Mouse (Mus musculus) neural tube, embryonic 14.5 days (tissue): ENCODE results near the gene Gm11492. TPM values are rescaled to one million over a fixed set of nuclear protein-coding genes. Genes with fewer than 3 reads are reported as not detected.

Source experiments
- ATAC-seq: fragments of 200-750 bp; cut with Nextera tagmentation; 2 replicates; pipeline ENCODE4 v1.8.0; 2017; ENCODE audit warnings: low read depth, mild to moderate bottlenecking, moderate TSS enrichment, moderate library complexity
- H3K27ac ChIP-seq: fragments of 300-500 bp; sonication (generic); 2 replicates; pipeline ENCODE4 v1.5.1; 2014; ENCODE audit warnings: low read depth, mild to moderate bottlenecking, control low read depth, low read length, moderate library complexity, mixed read lengths
- H3K27me3 ChIP-seq: fragments of 300-500 bp; sonication (generic); 2 replicates; pipeline ENCODE4 v1.6.1; 2014; ENCODE audit warnings: low read length; ENCODE audit not compliant: control insufficient read depth, insufficient read depth
- H3K36me3 ChIP-seq: fragments of 300-500 bp; sonication (generic); 2 replicates; pipeline ENCODE4 v1.6.1; 2014; ENCODE audit warnings: low read length, mixed read lengths; ENCODE audit not compliant: control insufficient read depth, insufficient read depth
- H3K4me1 ChIP-seq: fragments of 300-500 bp; sonication (generic); 2 replicates; pipeline ENCODE4 v1.6.1; 2014; ENCODE audit warnings: low read length; ENCODE audit not compliant: control insufficient read depth, insufficient read depth
- H3K4me2 ChIP-seq: fragments of 300-500 bp; sonication (generic); 2 replicates; pipeline ENCODE4 v1.6.1; 2014; ENCODE audit warnings: mild to moderate bottlenecking, low read depth, low read length, control low read depth
- H3K4me3 ChIP-seq: fragments of 300-500 bp; sonication (generic); 2 replicates; pipeline ENCODE4 v1.5.1; 2014; ENCODE audit warnings: low read depth, low read length, control low read depth, mixed read lengths
- H3K9ac ChIP-seq: fragments of 300-500 bp; sonication (generic); replicated peaks from 2 replicates; pipeline ENCODE4 v1.6.1; 2014; ENCODE audit warnings: low read depth, mild to moderate bottlenecking, control low read depth, low read length, mixed read lengths
- H3K9me3 ChIP-seq: fragments of 300-500 bp; sonication (generic); 2 replicates; pipeline ENCODE4 v1.6.1; 2016; ENCODE audit warnings: low read length; ENCODE audit not compliant: control insufficient read depth
- WGBS: fragments of 180-500 bp; shearing (Covaris S2); extraction: QIAGEN DNeasy Blood & Tissue Kit; methylation state at CpG from one replicate; pipeline ENCODE4 v1.1.7; 2014; 5-methylcytosine and 5-hydroxymethylcytosine counted together
- polyA plus RNA-seq: library from polyadenylated mRNA; unstranded; fragments of >200 nt; fragmentation: Nextera tagmentation; extraction: Ambion mirVana; gene quantifications from 2 replicates; pipeline ENCODE4 v1.2.1, GENCODE M21; 2014

Gene Gm11492
- polyA plus RNA-seq, 1 experiment from 2014 or later, result not detected

DNA sequence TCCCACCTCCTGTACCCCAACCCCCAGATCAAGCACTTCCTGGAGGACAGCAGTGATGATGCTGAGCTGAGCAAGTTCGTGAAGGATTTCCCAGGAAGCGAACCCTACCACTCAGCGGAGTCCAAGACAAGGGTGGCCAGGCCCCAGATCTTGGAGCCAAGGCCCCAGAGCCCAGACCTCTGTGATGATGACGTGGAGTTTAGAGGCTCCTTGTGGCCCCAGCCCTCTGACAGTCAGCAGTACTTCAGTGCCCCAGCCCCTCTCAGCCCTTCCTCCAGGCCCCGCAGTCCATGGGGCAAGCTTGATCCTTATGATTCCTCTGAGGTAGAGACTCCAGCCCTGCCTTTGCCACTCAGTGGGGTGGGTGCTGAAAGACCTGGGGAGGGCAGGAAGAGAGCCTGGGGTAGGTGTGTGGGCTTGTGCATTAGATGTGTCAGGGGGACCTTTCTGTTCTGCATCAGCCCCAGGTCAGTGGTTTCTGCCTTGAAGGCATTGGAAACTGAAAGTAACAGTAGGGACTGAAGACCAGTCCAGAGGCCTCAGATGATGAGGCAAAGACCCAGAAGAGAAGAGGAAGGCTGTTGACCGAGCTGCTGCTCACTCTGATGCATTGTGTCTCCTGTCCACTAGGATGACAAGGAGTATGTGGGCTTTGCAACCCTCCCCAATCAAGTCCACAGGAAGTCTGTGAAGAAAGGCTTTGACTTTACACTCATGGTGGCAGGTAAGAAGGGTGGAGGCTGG is 17.0 kb downstream of the Gm11492 start:
- ATAC-seq, result no peak

DNA sequence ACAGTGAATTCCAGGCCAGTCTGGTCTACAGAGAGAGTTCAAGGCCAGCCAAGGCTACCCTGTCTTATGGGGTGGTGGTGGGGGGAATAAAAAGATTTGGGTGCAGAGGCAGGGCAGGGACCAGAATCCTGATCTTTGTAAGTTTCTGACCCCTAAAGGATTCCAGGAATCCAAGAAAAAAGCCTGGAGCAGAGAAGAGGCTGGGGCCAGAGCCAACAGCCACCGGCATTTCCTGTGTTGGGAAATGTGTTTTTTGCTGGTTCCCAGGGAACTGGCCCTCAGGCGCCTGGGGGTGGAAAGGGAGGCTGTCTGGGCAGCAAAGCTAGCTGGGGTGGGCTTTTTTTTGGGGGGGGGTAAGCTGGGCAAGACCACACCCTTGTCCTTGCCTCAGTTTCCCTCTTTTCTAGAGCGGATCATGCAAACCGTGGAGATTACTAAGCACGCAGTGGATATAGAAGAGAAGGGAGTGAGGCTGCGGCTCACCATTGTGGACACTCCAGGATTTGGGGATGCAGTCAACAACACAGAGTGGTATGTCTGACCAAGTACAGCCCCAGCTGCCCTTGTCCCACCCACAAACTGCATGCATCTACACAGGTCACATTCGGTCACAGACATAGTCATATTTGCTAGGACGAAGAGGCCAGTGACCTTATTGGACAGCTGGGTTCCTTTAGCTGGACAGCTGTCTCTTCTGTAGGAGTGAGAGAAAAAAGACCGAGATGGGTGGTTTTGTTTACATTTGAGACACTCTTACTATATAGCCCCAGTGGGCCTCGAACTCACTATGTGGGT is 18.5 kb downstream of the Gm11492 start:
- no peaks in the 10 kb centered on the region for H3K36me3 ChIP-seq
- H3K4me3 ChIP-seq, result no peak overlapping the region
- H3K27ac ChIP-seq, result no peak overlapping the region
- ATAC-seq, result no peak
- H3K4me1 ChIP-seq, result no peaks in the 10 kb centered on the region; the same call in 1 of the 2 replicates
- H3K27me3 ChIP-seq, result no peaks in the 10 kb centered on the region
- no peak overlapping the region for H3K4me2 ChIP-seq
- H3K9ac ChIP-seq, result no peak overlapping the region
- H3K9me3 ChIP-seq, result no peaks in the 10 kb centered on the region
- WGBS, result 87% methylated on average over 10 of the region's 10 CpGs

More for the DNA sequence above, 17.0 kb downstream of the Gm11492 start:
- H3K36me3 ChIP-seq, result no peaks in the 10 kb centered on the region
- no peak overlapping the region for H3K4me3 ChIP-seq
- 85% methylated on average over 6 of the region's 6 CpGs for WGBS
- no peak overlapping the region for H3K4me2 ChIP-seq
- no peak overlapping the region for H3K27ac ChIP-seq
- peaks cover 3% of the 10 kb centered on the region; the same call in 1 of the 2 replicates for H3K4me1 ChIP-seq
- no peaks in the 10 kb centered on the region for H3K9me3 ChIP-seq
- H3K9ac ChIP-seq, result no peak overlapping the region
- H3K27me3 ChIP-seq, result no peaks in the 10 kb centered on the region

DNA sequence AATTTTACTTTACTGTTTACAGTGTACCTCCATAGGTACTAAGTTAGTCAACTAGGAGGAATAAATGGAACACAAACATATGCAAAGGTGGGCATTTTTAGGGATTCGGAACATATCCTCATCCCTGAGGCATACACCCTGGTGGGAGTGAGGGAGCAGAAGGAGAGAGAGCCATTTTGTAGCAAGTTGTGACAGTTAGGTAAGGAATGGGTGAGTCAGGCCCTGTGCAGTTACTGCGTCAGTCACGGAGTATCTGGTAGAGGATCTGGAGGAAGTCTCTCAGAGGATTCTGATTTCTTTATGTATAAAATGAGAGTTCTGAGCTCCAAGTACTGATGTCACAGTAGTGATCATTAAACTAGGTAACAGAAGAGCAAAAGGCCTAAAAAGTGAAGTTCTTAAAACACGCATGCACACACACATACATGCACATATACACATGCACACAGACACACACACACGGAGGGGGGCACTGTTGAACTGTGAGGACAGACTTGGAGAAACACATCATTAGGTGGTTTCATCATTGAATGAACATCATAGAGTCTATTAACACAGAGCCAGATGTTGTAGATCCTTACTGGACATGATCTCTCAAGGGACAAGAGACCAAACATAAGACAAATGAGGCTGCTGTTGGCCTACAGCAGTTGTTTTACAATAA is 20.9 kb downstream of the Gm11492 start:
- no peaks in the 10 kb centered on the region for H3K27me3 ChIP-seq
- no peak overlapping the region for H3K4me3 ChIP-seq
- 90% methylated on average over 5 of the region's 5 CpGs for WGBS
- H3K36me3 ChIP-seq, result no peaks in the 10 kb centered on the region
- no peak overlapping the region for H3K27ac ChIP-seq
- no peak overlapping the region for H3K4me2 ChIP-seq
- no peaks in the 10 kb centered on the region for H3K9me3 ChIP-seq
- no peak overlapping the region for H3K9ac ChIP-seq
- H3K4me1 ChIP-seq, result peaks cover 9% of the 10 kb centered on the region
- ATAC-seq, result no peak

DNA sequence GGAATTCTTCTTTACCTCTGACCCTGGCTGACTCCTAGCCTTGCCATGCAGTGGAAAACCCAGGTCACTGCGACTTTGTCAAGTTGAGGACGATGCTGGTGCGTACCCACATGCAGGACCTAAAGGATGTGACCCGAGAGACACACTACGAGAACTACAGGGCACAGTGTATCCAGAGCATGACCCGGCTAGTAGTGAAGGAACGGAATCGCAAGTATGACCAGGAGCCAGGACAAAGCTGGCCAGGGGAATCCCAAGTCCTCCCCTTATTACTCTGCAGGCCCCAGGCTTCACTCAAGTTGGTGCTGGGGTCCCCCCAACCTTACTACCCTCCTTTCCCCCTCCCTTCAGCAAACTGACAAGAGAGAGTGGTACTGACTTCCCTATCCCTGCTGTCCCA is 23.2 kb downstream of the Gm11492 start:
- Histone ChIP-seq H3K4me2 (no peak overlapping the region), H3K36me3 (no peaks in the 10 kb centered on the region), H3K4me1 (peaks cover 18% of the 10 kb centered on the region), H3K9me3 (no peaks in the 10 kb centered on the region), H3K4me3 (no peak overlapping the region), H3K9ac (no peak overlapping the region), H3K27ac (no peak overlapping the region), H3K27me3 (no peaks in the 10 kb centered on the region)
- 93% methylated on average over 8 of the region's 8 CpGs for WGBS
- no peak for ATAC-seq

DNA sequence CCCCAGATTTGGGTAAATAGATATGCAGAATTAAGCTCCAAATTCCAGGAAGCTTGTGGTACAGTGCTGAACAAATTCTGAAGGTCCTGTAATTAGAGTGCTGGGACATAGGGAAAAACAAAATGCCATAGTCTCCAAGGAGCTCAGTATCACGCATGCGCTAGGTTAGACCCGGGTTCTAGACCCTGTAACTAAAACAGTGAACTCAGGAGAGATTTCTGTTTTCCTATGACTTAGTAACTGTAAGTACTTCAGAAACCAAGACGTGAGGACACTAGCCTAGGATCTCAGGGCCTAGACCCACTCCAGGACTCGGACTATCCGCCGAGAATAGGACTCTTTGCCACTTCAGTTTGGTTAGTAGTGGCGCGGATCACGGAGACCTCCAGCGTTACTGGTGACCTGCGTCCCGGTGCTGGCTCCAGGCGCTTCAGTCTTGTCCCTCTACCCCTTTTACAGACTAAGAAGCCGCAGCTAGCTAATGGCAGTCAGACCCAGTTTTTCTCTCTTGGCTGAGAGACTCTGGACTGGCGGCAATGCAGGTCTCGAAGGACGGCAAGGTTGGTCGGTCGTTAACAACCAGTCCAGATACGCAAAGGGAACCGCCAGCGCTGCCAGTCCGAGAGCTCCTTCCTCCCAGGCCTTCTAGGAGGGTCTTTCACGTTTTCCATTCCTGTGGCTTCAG is 24.5 kb downstream of the Gm11492 start:
- Histone ChIP-seq H3K9ac (peak overlapping the region; percentile 86), H3K27ac (peak overlapping the region; percentile 92), H3K9me3 (no peaks in the 10 kb centered on the region), H3K4me3 (peak overlapping the region; percentile 72), H3K4me1 (peaks cover 22% of the 10 kb centered on the region), H3K4me2 (peak overlapping the region; percentile 87), H3K36me3 (no peaks in the 10 kb centered on the region), H3K27me3 (no peaks in the 10 kb centered on the region)
- 3% methylated on average over 25 of the region's 25 CpGs for WGBS
- no peak for ATAC-seq

DNA sequence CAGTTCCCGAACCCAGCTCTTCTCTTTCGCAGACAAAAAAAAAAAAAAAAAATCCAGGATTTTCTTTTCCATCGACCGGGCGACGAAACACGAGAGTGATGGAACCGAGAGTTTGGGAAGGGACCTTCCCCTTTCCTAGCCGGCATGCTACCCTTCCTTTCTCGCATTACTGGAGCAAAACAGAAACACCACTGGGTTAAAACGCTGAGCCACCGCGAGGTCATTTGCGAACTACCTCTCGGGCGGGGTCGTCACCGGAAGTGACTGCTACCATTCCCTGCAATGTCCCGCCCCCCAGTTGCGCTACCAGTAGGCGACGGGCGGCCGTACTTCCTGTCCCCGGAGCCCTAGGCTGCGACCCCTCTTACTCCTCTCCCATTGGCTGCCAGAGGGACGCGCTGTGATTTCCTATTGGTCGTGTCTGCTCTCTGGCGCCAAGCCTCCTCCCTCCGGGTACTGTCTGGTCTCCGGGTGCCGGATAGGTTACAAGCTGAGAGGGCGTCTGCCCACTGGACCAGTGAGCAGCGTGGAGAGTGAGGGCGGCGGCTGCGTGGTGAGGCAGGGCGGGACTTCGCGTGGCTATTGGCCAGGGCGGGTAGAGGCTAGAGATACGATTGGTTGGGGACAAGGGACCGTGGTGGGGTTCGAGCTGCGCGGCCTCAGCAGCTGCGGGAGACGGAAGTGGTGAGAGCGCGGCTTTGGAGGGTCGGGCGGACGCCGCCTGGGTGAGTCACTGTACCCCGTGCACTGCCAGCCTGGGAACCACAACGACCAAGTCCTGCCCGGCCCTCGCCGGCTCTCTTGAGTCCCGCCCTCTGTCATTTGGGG is 25.3 kb downstream of the Gm11492 start, which contains the start of gene Mtmr4:
Mtmr4 (plus strand) TSS at position 637 of the 828 bp plus-strand sequence.
- H3K36me3 ChIP-seq, result no peaks in the 10 kb centered on the region
- H3K4me2 ChIP-seq, result peak within 1 kb of the TSS; percentile 87
- peak within 1 kb of the TSS; percentile 86 for H3K9ac ChIP-seq
- ATAC-seq, result peak; percentile 97
- no peaks in the 10 kb centered on the region for H3K9me3 ChIP-seq
- under 1% methylated on average over 45 of the region's 61 CpGs for WGBS
- H3K27me3 ChIP-seq, result no peaks in the 10 kb centered on the region
- H3K4me3 ChIP-seq, result peak within 1 kb of the TSS; percentile 72
- peaks cover 28% of the 10 kb centered on the region for H3K4me1 ChIP-seq
- peak within 1 kb of the TSS; percentile 92 for H3K27ac ChIP-seq

DNA sequence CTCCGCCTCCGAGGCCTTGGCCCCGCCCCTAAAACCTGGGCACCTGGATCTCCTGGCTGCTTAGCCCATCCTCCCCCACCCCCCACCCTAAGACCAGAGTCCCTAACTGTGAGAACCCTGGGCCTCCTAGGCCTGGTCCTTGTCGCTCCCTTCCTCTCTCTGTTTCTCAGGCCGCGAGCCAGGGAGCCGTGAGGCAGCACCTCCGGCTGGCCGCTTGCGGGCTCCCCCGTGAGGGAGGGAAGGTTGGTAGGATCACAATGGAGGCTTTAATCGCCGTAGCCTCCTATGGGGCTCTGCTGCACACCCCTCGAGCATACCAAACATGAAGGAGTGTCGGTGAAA is 25.9 kb downstream of the Gm11492 start:
- Histone ChIP-seq H3K9me3 (no peaks in the 10 kb centered on the region), H3K27ac (peak overlapping the region; percentile 87), H3K4me2 (peak overlapping the region; percentile 87), H3K36me3 (no peaks in the 10 kb centered on the region), H3K9ac (peak overlapping the region; percentile 78), H3K27me3 (no peaks in the 10 kb centered on the region), H3K4me1 (peaks cover 33% of the 10 kb centered on the region), H3K4me3 (peak overlapping the region; percentile 72)
- no peak; the same call in 1 of the 2 replicates for ATAC-seq
- 0% methylated on average over 15 of the region's 15 CpGs for WGBS
